Mouse (Mus musculus): Measurements from ENCODE around the gene H2-DMa. TPM values are rescaled to one million over a fixed set of nuclear protein-coding genes. Genes with fewer than 3 reads are reported as not detected.

The H2-DMa gene
- polyA plus RNA-seq, 1 experiment, result 13.6 TPM

- Histone ChIP-seq H3K27me3 (ENCODE audit: control insufficient read depth, insufficient read depth, low read length) (no peaks in the 10 kb centered on the region), H3K27ac (ENCODE audit: insufficient read depth, low read length) (no peak overlapping the region), H3K4me3 (replicated peaks; ENCODE audit: insufficient read depth, low read depth, low read length) (no peak overlapping the region), H3K4me1 (ENCODE audit: control insufficient read depth, insufficient read depth, low read length) (no peaks in the 10 kb centered on the region)
- no peak for DNase-seq
- 70% methylated on average over 3 of the region's 3 CpGs for WGBS
- no peak for TF ChIP-seq CTCF (IDR thresholded peaks at IDR 0.05; ENCODE audit: borderline replicate concordance, insufficient read depth, low read depth, low read length)
- no peak for TF ChIP-seq POLR2A (IDR thresholded peaks at IDR 0.05; ENCODE audit: borderline replicate concordance, insufficient read depth, low read length)
Measured at GRCm38 (mm10) chr17:34144960-34145371, 25.6 kb downstream of the H2-DMa start.

GRCm38 (mm10) chr17:34152923-34153322 lies 33.6 kb downstream of the H2-DMa start, which contains the start of gene H2-DMb1:
TSS of gene H2-DMb1 (plus strand) at chr17:34153072.
- no peak for DNase-seq
- no peaks in the 10 kb centered on the region for H3K27me3 ChIP-seq (ENCODE audit: control insufficient read depth, insufficient read depth, low read length)
- TF ChIP-seq POLR2A (IDR thresholded peaks at IDR 0.05; ENCODE audit: borderline replicate concordance, insufficient read depth, low read length) (no peak), CTCF (IDR thresholded peaks at IDR 0.05; ENCODE audit: borderline replicate concordance, insufficient read depth, low read depth, low read length) (no peak)
- H3K4me1 ChIP-seq (ENCODE audit: control insufficient read depth, insufficient read depth, low read length), result no peaks in the 10 kb centered on the region
- WGBS, result 47% methylated on average over 4 of the region's 4 CpGs
- no peak within 1 kb of the TSS for H3K27ac ChIP-seq (ENCODE audit: insufficient read depth, low read length)
- no peak within 1 kb of the TSS for H3K4me3 ChIP-seq (replicated peaks; ENCODE audit: insufficient read depth, low read depth, low read length)

DNA sequence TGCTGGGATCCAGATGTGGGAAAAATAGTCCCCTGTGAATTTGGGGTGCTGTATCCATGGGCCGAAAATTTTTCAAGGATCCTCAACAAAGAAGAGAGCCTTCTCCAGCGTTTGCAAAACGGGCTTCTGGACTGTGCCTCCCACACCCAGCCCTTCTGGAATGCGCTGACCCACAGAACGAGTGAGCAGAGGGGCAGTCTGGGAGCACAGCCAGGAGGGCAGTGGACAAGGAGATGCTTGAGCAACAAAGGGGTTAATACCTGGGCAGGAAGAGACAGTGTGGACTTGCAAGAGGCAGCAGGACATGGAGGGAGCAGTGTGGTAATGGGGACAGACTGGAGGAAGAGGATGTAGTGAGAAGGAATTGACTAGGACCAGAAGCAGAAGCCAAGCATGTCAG lies 36.2 kb downstream of the H2-DMa start:
- Histone ChIP-seq H3K27ac (ENCODE audit: insufficient read depth, low read length) (no peak overlapping the region), H3K4me3 (replicated peaks; ENCODE audit: insufficient read depth, low read depth, low read length) (no peak overlapping the region), H3K27me3 (ENCODE audit: control insufficient read depth, insufficient read depth, low read length) (no peaks in the 10 kb centered on the region; the same call in 1 of the 2 replicates), H3K4me1 (ENCODE audit: control insufficient read depth, insufficient read depth, low read length) (no peaks in the 10 kb centered on the region)
- DNase-seq, result no peak
- no peak for TF ChIP-seq CTCF (IDR thresholded peaks at IDR 0.05; ENCODE audit: borderline replicate concordance, insufficient read depth, low read depth, low read length)
- TF ChIP-seq POLR2A (IDR thresholded peaks at IDR 0.05; ENCODE audit: borderline replicate concordance, insufficient read depth, low read length), result no peak
- 43% methylated on average over 5 of the region's 5 CpGs for WGBS

GRCm38 (mm10) chr17:34164202-34164895 lies 45.0 kb downstream of the H2-DMa start:
- Histone ChIP-seq H3K27me3 (ENCODE audit: control insufficient read depth, insufficient read depth, low read length) (no peaks in the 10 kb centered on the region; the same call in 1 of the 2 replicates), H3K4me3 (replicated peaks; ENCODE audit: insufficient read depth, low read depth, low read length) (no peak overlapping the region), H3K4me1 (ENCODE audit: control insufficient read depth, insufficient read depth, low read length) (no peaks in the 10 kb centered on the region), H3K27ac (ENCODE audit: insufficient read depth, low read length) (no peak overlapping the region)
- WGBS, result 42% methylated on average over 9 of the region's 9 CpGs
- DNase-seq, result no peak
- TF ChIP-seq CTCF (IDR thresholded peaks at IDR 0.05; ENCODE audit: borderline replicate concordance, insufficient read depth, low read depth, low read length) (no peak), POLR2A (IDR thresholded peaks at IDR 0.05; ENCODE audit: borderline replicate concordance, insufficient read depth, low read length) (no peak)

- Histone ChIP-seq H3K27ac (ENCODE audit: insufficient read depth, low read length) (no peak overlapping the region), H3K4me3 (replicated peaks; ENCODE audit: insufficient read depth, low read depth, low read length) (no peak overlapping the region), H3K27me3 (ENCODE audit: control insufficient read depth, insufficient read depth, low read length) (no peaks in the 10 kb centered on the region; the same call in 1 of the 2 replicates), H3K4me1 (ENCODE audit: control insufficient read depth, insufficient read depth, low read length) (no peaks in the 10 kb centered on the region)
- 80% methylated on average over 6 of the region's 6 CpGs for WGBS
- TF ChIP-seq POLR2A (IDR thresholded peaks at IDR 0.05; ENCODE audit: borderline replicate concordance, insufficient read depth, low read length), result no peak
- TF ChIP-seq CTCF (IDR thresholded peaks at IDR 0.05; ENCODE audit: borderline replicate concordance, insufficient read depth, low read depth, low read length), result no peak
- no peak for DNase-seq
Measured at GRCm38 (mm10) chr17:34165033-34165730, 45.8 kb downstream of the H2-DMa start.

DNA sequence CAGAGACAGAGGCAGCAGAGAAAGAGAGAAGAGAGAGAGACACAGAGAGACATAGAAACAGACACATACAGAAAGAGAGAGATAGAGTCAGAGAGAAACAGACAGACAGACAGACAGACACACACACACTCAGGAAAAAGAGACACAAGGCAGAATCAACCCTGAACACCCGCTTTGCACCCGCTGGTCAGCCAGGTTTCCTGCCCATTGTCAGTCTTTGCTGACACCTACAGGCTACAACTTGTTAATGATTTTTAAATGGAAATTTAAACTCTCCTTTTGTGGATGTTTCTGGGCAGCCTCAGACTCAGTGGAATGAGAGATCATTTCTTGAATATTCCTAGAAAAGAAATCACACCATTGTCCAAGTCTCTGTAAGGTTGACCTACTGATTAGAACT lies 49.9 kb downstream of the H2-DMa start:
- WGBS, result 2% methylated on average over 2 of the region's 2 CpGs
- H3K27ac ChIP-seq (ENCODE audit: insufficient read depth, low read length), result no peak overlapping the region
- TF ChIP-seq CTCF (IDR thresholded peaks at IDR 0.05; ENCODE audit: borderline replicate concordance, insufficient read depth, low read depth, low read length) (peak; percentile 77), POLR2A (IDR thresholded peaks at IDR 0.05; ENCODE audit: borderline replicate concordance, insufficient read depth, low read length) (no peak)
- H3K27me3 ChIP-seq (ENCODE audit: control insufficient read depth, insufficient read depth, low read length), result no peaks in the 10 kb centered on the region
- peak; percentile 21 to 31 for DNase-seq
- H3K4me1 ChIP-seq (ENCODE audit: control insufficient read depth, insufficient read depth, low read length), result no peaks in the 10 kb centered on the region
- H3K4me3 ChIP-seq (replicated peaks; ENCODE audit: insufficient read depth, low read depth, low read length), result no peak overlapping the region

DNA sequence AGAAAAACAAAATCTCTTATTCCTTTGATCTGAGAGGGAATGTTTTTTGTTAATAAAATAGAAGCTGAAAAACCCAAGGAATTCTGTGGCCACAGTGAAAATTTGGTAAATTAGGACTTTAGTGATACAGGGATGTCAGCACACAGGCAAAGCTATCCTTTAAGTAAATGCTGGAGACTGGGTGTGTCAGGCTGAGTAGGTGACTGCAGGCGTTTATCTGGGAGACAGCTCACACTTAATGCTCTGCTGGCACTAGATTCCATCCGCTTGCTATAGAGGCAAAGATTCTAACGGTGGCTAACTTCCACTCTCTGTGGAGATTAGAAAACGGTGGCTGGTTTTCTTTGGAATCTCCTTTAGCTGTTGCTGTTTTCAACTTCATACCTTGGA lies 51.1 kb downstream of the H2-DMa start:
- no peak for DNase-seq
- 24% methylated on average over 4 of the region's 4 CpGs for WGBS
- TF ChIP-seq CTCF (IDR thresholded peaks at IDR 0.05; ENCODE audit: borderline replicate concordance, insufficient read depth, low read depth, low read length), result no peak
- no peak for TF ChIP-seq POLR2A (IDR thresholded peaks at IDR 0.05; ENCODE audit: borderline replicate concordance, insufficient read depth, low read length)
- no peaks in the 10 kb centered on the region for H3K27me3 ChIP-seq (ENCODE audit: control insufficient read depth, insufficient read depth, low read length)
- no peaks in the 10 kb centered on the region for H3K4me1 ChIP-seq (ENCODE audit: control insufficient read depth, insufficient read depth, low read length)
- no peak overlapping the region for H3K27ac ChIP-seq (ENCODE audit: insufficient read depth, low read length)
- H3K4me3 ChIP-seq (replicated peaks; ENCODE audit: insufficient read depth, low read depth, low read length), result no peak overlapping the region
